Mouse (Mus musculus): ENCODE results near the gene Mark3. TPM values are rescaled to one million over a fixed set of nuclear protein-coding genes. Genes with fewer than 3 reads are reported as not detected.

Mark3 gene
- total and polyA plus RNA-seq, 3 experiments: 43.9 to 71.6 TPM; not detected in 1

DNA sequence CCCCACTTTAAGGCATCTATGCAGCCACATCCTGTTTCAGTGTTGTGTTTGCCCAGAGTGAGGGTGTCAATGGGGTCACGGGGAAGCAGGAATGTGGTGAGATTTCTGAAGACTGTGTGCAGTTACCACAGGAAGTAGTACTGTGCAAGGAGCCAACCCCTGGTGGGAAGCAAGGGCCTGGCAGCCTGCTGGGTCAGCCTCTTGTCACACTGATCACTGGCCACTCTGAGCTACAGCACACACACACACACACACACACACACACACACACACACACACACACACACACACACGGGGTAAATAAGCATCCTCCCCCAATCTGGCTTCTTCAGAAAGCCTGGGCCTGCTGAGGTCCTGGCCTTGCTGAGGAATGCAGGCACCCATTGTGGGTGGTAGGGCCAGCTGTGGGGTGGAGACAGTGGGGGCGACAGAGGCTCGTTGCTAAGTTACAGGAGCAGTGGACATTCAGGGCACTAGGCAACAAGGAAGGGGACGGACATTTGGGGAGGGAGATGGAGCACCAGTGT, 117.1 kb downstream of the Mark3 start:
- no peak overlapping the region for H3K9ac ChIP-seq (ENCODE audit: control insufficient read depth, low read depth, low read length, poor library complexity, severe bottlenecking)
- H3K36me3 ChIP-seq (ENCODE audit: control insufficient read depth in 1 of 2, insufficient read depth in 2 of 2, low read length in 2 of 2): no peaks in the 10 kb centered on the region
- no peak overlapping the region for H3K27ac ChIP-seq (ENCODE audit: control insufficient read depth, low read depth, low read length)
- no peak for DNase-seq (ENCODE audit: low read depth, low spot score)
- H3K4me1 ChIP-seq (ENCODE audit: control insufficient read depth in 1 of 2, insufficient read depth in 2 of 2, low read length in 2 of 2): no peaks in the 10 kb centered on the region
- no peak overlapping the region for H3K4me3 ChIP-seq (ENCODE audit: control insufficient read depth in 1 of 2, insufficient read depth in 1 of 2, low read depth in 2 of 2, low read length in 2 of 2)
- TF ChIP-seq MAFK (IDR thresholded peaks at IDR 0.05; ENCODE audit: borderline replicate concordance, low read depth, low read length) (no peak), MYB (IDR thresholded peaks at IDR 0.05; ENCODE audit: low read depth, low read length) (no peak), POLR2A (IDR thresholded peaks at IDR 0.05; ENCODE audit: control insufficient read depth in 1 of 2, insufficient read depth in 1 of 2, low read depth in 1 of 2, low read length in 2 of 2, poor library complexity in 1 of 2) (no peak), TBP (IDR thresholded peaks at IDR 0.05; ENCODE audit: low read depth, low read length) (no peak), MXI1 (IDR thresholded peaks at IDR 0.05; ENCODE audit: low read depth, low read length) (no peak), KAT2A (conservative IDR thresholded peaks at IDR 0.05; ENCODE audit: low read depth, low read length) (no peak), ELF1 (IDR thresholded peaks at IDR 0.05; ENCODE audit: low read depth, low read length) (no peak), BHLHE40 (IDR thresholded peaks at IDR 0.05; ENCODE audit: borderline replicate concordance, low read depth, low read length) (no peak), NELFE (IDR thresholded peaks at IDR 0.05; ENCODE audit: low read depth, low read length) (no peak), MAX (IDR thresholded peaks at IDR 0.05; ENCODE audit: low read length) (no peak), ZKSCAN1 (IDR thresholded peaks at IDR 0.05; ENCODE audit: low read depth, low read length) (no peak), CHD1 (IDR thresholded peaks at IDR 0.05; ENCODE audit: low read depth, low read length) (no peak), TCF12 (IDR thresholded peaks at IDR 0.05; ENCODE audit: low read depth, low read length) (no peak)
- no peaks in the 10 kb centered on the region for H3K27me3 ChIP-seq (ENCODE audit: control insufficient read depth in 1 of 2, insufficient read depth in 2 of 2, low read length in 2 of 2)
- H3K9me3 ChIP-seq (replicated peaks; ENCODE audit: insufficient read depth, low read length): no peaks in the 10 kb centered on the region
- no peaks in the 10 kb centered on the region for H3K79me2 ChIP-seq (ENCODE audit: control insufficient read depth, insufficient read depth, low read length, poor library complexity)

DNA sequence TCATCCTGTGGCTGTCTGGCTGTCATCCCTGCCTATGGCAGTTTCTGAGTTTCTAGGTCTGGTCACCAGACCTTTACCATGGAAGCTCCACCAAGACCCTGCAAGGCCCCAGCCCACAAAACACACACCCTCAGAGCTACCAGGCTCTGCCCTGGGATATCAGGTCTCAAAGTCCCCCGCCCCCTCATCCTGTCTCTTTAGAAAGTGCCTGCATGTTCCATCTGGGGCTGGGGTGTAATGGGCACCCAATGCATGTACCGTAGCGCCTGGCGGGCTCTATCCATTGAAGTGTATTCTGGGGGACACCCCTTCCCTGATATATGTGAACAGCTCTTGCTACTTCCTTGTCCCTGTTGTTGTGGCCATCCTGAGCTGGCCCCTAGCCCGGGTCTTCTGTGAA, 118.6 kb downstream of the Mark3 start:
- no peak for TF ChIP-seq ZC3H11A (IDR thresholded peaks at IDR 0.05; ENCODE audit: low read depth, low read length)
- no peak for TF ChIP-seq CHD2 (IDR thresholded peaks at IDR 0.05; ENCODE audit: low read length)
- no peak for TF ChIP-seq KAT2A (conservative IDR thresholded peaks at IDR 0.05; ENCODE audit: low read depth, low read length)
- TF ChIP-seq BHLHE40 (IDR thresholded peaks at IDR 0.05; ENCODE audit: borderline replicate concordance, low read depth, low read length): no peak
- TF ChIP-seq CHD1 (IDR thresholded peaks at IDR 0.05; ENCODE audit: low read depth, low read length): no peak
- TF ChIP-seq HCFC1 (IDR thresholded peaks at IDR 0.05; ENCODE audit: low read depth, low read length): no peak
- no peak overlapping the region for H3K4me3 ChIP-seq (ENCODE audit: control insufficient read depth in 1 of 2, insufficient read depth in 1 of 2, low read depth in 2 of 2, low read length in 2 of 2)
- no peaks in the 10 kb centered on the region for H3K4me1 ChIP-seq (ENCODE audit: control insufficient read depth in 1 of 2, insufficient read depth in 2 of 2, low read length in 2 of 2)
- H3K36me3 ChIP-seq (ENCODE audit: control insufficient read depth in 1 of 2, insufficient read depth in 2 of 2, low read length in 2 of 2): no peaks in the 10 kb centered on the region
- H3K27me3 ChIP-seq (ENCODE audit: control insufficient read depth in 1 of 2, insufficient read depth in 2 of 2, low read length in 2 of 2): no peaks in the 10 kb centered on the region
- H3K9ac ChIP-seq (ENCODE audit: control insufficient read depth, low read depth, low read length, poor library complexity, severe bottlenecking): no peak overlapping the region
- no peak for DNase-seq (ENCODE audit: low read depth, low spot score)
- no peaks in the 10 kb centered on the region for H3K9me3 ChIP-seq (replicated peaks; ENCODE audit: insufficient read depth, low read length)
- no peaks in the 10 kb centered on the region for H3K79me2 ChIP-seq (ENCODE audit: control insufficient read depth, insufficient read depth, low read length, poor library complexity)
- H3K27ac ChIP-seq (ENCODE audit: control insufficient read depth, low read depth, low read length): no peak overlapping the region
